Mouse (Mus musculus): ENCODE measurements at regions not wholly inside any gene's neighbourhood (a gene's known extent, or its start where the extent isn't known, plus 50 kb on each side); places are given as distances from the start of the nearest gene placed in this dataset.
A peak's percentile ranks its signal among the peaks of the same experiment; 100 is the strongest.

- peak; percentile 51 for DNase-seq (ENCODE audit: low read depth, low spot score)
Observed at GRCm38 (mm10) chr13:107919403-107919802, 124.8 kb upstream of the Smim15 start.

GRCm38 (mm10) chr13:107918478-107918877 is 125.8 kb upstream of the Smim15 start:
- TF ChIP-seq CHD2 (IDR thresholded peaks at IDR 0.05; ENCODE audit: low read depth, low read length) (no peak), ZC3H11A (IDR thresholded peaks at IDR 0.05; ENCODE audit: borderline replicate concordance, low read depth, low read length) (no peak)
- Histone ChIP-seq H3K4me1 (ENCODE audit: control insufficient read depth in 2 of 2, insufficient read depth in 2 of 2, low read length in 2 of 2, poor library complexity in 1 of 2) (peaks cover 0 to 6% of the 10 kb centered on the region in 2 experiments; a peak in 2 of 4 replicates), H3K36me3 (ENCODE audit: control insufficient read depth, insufficient read depth, low read length, poor library complexity, severe bottlenecking) (no peaks in the 10 kb centered on the region), H3K9me3 (ENCODE audit: control insufficient read depth, insufficient read depth, low read depth, low read length) (no peaks in the 10 kb centered on the region), H3K4me3 (ENCODE audit: insufficient read depth in 1 of 2, low read depth in 1 of 2, low read length in 2 of 2, poor library complexity in 1 of 2, severe bottlenecking in 1 of 2) (no peak overlapping the region), H3K27ac (ENCODE audit: insufficient read depth, low read depth, low read length, poor library complexity, severe bottlenecking) (no peak overlapping the region), H3K9ac (ENCODE audit: insufficient read depth, low read depth, low read length, poor library complexity, severe bottlenecking) (no peak overlapping the region)
- DNase-seq (ENCODE audit: low read depth, low spot score) = no peak
- in situ Hi-C loops (cut with MboI; ENCODE audit: low sequenced_read_pairs in 2 of 2, unreplicated experiment in 2 of 2) = no loop called here

More at GRCm38 (mm10) chr13:107919403-107919802, 124.8 kb upstream of the Smim15 start:
- TF ChIP-seq ZNF384 (IDR thresholded peaks at IDR 0.05; ENCODE audit: low read depth, low read length) (no peak), CHD2 (IDR thresholded peaks at IDR 0.05; ENCODE audit: low read depth, low read length) (no peak)
- H3K36me3 ChIP-seq (ENCODE audit: control insufficient read depth, insufficient read depth, low read length, poor library complexity, severe bottlenecking) = no peaks in the 10 kb centered on the region
- no peak overlapping the region for H3K4me3 ChIP-seq (ENCODE audit: insufficient read depth in 1 of 2, low read depth in 1 of 2, low read length in 2 of 2, poor library complexity in 1 of 2, severe bottlenecking in 1 of 2)
- in situ Hi-C loops (cut with MboI; ENCODE audit: low sequenced_read_pairs in 2 of 2, unreplicated experiment in 2 of 2) = no loop called here
- no peaks in the 10 kb centered on the region for H3K9me3 ChIP-seq (ENCODE audit: control insufficient read depth, insufficient read depth, low read depth, low read length)
- H3K4me1 ChIP-seq (ENCODE audit: control insufficient read depth in 2 of 2, insufficient read depth in 2 of 2, low read length in 2 of 2, poor library complexity in 1 of 2) = peaks cover 3 to 6% of the 10 kb centered on the region in 2 experiments; a peak in 2 of 4 replicates
- H3K9ac ChIP-seq (ENCODE audit: insufficient read depth, low read depth, low read length, poor library complexity, severe bottlenecking) = no peak overlapping the region
- no peak overlapping the region for H3K27ac ChIP-seq (ENCODE audit: insufficient read depth, low read depth, low read length, poor library complexity, severe bottlenecking)

- Histone ChIP-seq H3K9me3 (ENCODE audit: control insufficient read depth, insufficient read depth, low read depth, low read length) (no peaks in the 10 kb centered on the region), H3K9ac (ENCODE audit: insufficient read depth, low read depth, low read length, poor library complexity, severe bottlenecking) (no peak overlapping the region), H3K4me1 (ENCODE audit: control insufficient read depth in 2 of 2, insufficient read depth in 2 of 2, low read length in 2 of 2, poor library complexity in 1 of 2) (peaks cover 0 to 4% of the 10 kb centered on the region in 2 experiments; a peak in 1 of 4 replicates), H3K4me3 (ENCODE audit: insufficient read depth in 1 of 2, low read depth in 1 of 2, low read length in 2 of 2, poor library complexity in 1 of 2, severe bottlenecking in 1 of 2) (no peak overlapping the region), H3K36me3 (ENCODE audit: control insufficient read depth, insufficient read depth, low read length, poor library complexity, severe bottlenecking) (no peaks in the 10 kb centered on the region), H3K27ac (ENCODE audit: insufficient read depth, low read depth, low read length, poor library complexity, severe bottlenecking) (no peak overlapping the region)
- in situ Hi-C loops (cut with MboI; ENCODE audit: low sequenced_read_pairs in 2 of 2, unreplicated experiment in 2 of 2) = no loop called here
- TF ChIP-seq CHD2 (IDR thresholded peaks at IDR 0.05; ENCODE audit: low read depth, low read length) (no peak), ZNF384 (IDR thresholded peaks at IDR 0.05; ENCODE audit: low read depth, low read length) (peak; percentile 5; the same call in 1 of the 2 replicates)
- no peak for DNase-seq (ENCODE audit: low read depth, low spot score)
Observed at GRCm38 (mm10) chr13:107918065-107918464, 126.2 kb upstream of the Smim15 start.

- no peak for TF ChIP-seq ZNF384 (IDR thresholded peaks at IDR 0.05; ENCODE audit: low read depth, low read length)
- TF ChIP-seq HCFC1 (IDR thresholded peaks at IDR 0.05; ENCODE audit: borderline replicate concordance, insufficient read depth, low read length) = no peak
- no peak for TF ChIP-seq MAFK (IDR thresholded peaks at IDR 0.05; ENCODE audit: insufficient read depth, low read depth, low read length)
- TF ChIP-seq CHD2 (IDR thresholded peaks at IDR 0.05; ENCODE audit: low read depth, low read length) = no peak
- no peak for TF ChIP-seq ZC3H11A (IDR thresholded peaks at IDR 0.05; ENCODE audit: borderline replicate concordance, low read depth, low read length)
- H3K9ac ChIP-seq (ENCODE audit: insufficient read depth, low read depth, low read length, poor library complexity, severe bottlenecking) = no peak overlapping the region
- H3K36me3 ChIP-seq (ENCODE audit: control insufficient read depth, insufficient read depth, low read length, poor library complexity, severe bottlenecking) = no peaks in the 10 kb centered on the region
- H3K9me3 ChIP-seq (ENCODE audit: control insufficient read depth, insufficient read depth, low read depth, low read length) = no peaks in the 10 kb centered on the region
- no peak for DNase-seq (ENCODE audit: low read depth, low spot score)
- no peak overlapping the region for H3K27ac ChIP-seq (ENCODE audit: insufficient read depth, low read depth, low read length, poor library complexity, severe bottlenecking)
- peaks cover 0 to 4% of the 10 kb centered on the region in 2 experiments; a peak in 1 of 4 replicates for H3K4me1 ChIP-seq (ENCODE audit: control insufficient read depth in 2 of 2, insufficient read depth in 2 of 2, low read length in 2 of 2, poor library complexity in 1 of 2)
- no peak overlapping the region for H3K4me3 ChIP-seq (ENCODE audit: insufficient read depth in 1 of 2, low read depth in 1 of 2, low read length in 2 of 2, poor library complexity in 1 of 2, severe bottlenecking in 1 of 2)
- in situ Hi-C loops (cut with MboI; ENCODE audit: low sequenced_read_pairs in 2 of 2, unreplicated experiment in 2 of 2) = no loop called here
Observed at GRCm38 (mm10) chr13:107917564-107917963, 126.7 kb upstream of the Smim15 start.

GRCm38 (mm10) chr13:107910125-107910524 is 134.1 kb upstream of the Smim15 start:
- H3K4me3 ChIP-seq (ENCODE audit: insufficient read depth in 1 of 2, low read depth in 1 of 2, low read length in 2 of 2, poor library complexity in 1 of 2, severe bottlenecking in 1 of 2) = no peak overlapping the region
- no peak for DNase-seq (ENCODE audit: low read depth, low spot score)
- H3K9ac ChIP-seq (ENCODE audit: insufficient read depth, low read depth, low read length, poor library complexity, severe bottlenecking) = no peak overlapping the region
- no peaks in the 10 kb centered on the region for H3K36me3 ChIP-seq (ENCODE audit: control insufficient read depth, insufficient read depth, low read length, poor library complexity, severe bottlenecking)
- no peak overlapping the region for H3K27ac ChIP-seq (ENCODE audit: insufficient read depth, low read depth, low read length, poor library complexity, severe bottlenecking)
- in situ Hi-C loops (cut with MboI; ENCODE audit: low sequenced_read_pairs in 2 of 2, unreplicated experiment in 2 of 2) = no loop called here
- H3K4me1 ChIP-seq (ENCODE audit: control insufficient read depth in 2 of 2, insufficient read depth in 2 of 2, low read length in 2 of 2, poor library complexity in 1 of 2) = peaks cover 0 to 2% of the 10 kb centered on the region in 2 experiments; a peak in 1 of 4 replicates
- no peaks in the 10 kb centered on the region for H3K9me3 ChIP-seq (ENCODE audit: control insufficient read depth, insufficient read depth, low read depth, low read length)
- TF ChIP-seq MAFK (IDR thresholded peaks at IDR 0.05; ENCODE audit: insufficient read depth, low read depth, low read length) = no peak
- no peak for TF ChIP-seq ZNF384 (IDR thresholded peaks at IDR 0.05; ENCODE audit: low read depth, low read length)
- no peak for TF ChIP-seq HCFC1 (IDR thresholded peaks at IDR 0.05; ENCODE audit: borderline replicate concordance, insufficient read depth, low read length)
- TF ChIP-seq ZC3H11A (IDR thresholded peaks at IDR 0.05; ENCODE audit: borderline replicate concordance, low read depth, low read length) = no peak
- TF ChIP-seq CHD2 (IDR thresholded peaks at IDR 0.05; ENCODE audit: low read depth, low read length) = no peak
